ENCODE assay signal across 24 mouse cellular contexts in genomic region chr5:37001002-37001401, GRCm38 (mm10).
"Had no signal": no experiment of that assay in that cellular context is flagged by ENCODE, and none has a peak within 500 bp of the region (broad histone marks: within the 10 kb centered on the region; RNA-seq: fewer than 3 reads in every experiment).

No protein-coding gene starts in this region.

- H3K27ac ChIP-seq: kidney, postnatal 0 days; layer of hippocampus, adult 2 months; liver, embryonic 12.5 days; liver, embryonic 15.5 days; lung, embryonic 15.5 days; midbrain, embryonic 10.5 days; midbrain, embryonic 13.5 days; neural tube, embryonic 12.5 days; neural tube, embryonic 15.5 days; stomach, postnatal 0 days had no signal

- H3K27me3 ChIP-seq: liver, embryonic 15.5 days; lung, embryonic 15.5 days; midbrain, embryonic 13.5 days; neural tube, embryonic 12.5 days; neural tube, embryonic 15.5 days had no signal

- H3K9me3 ChIP-seq: liver, embryonic 12.5 days; liver, embryonic 15.5 days; lung, embryonic 15.5 days; midbrain, embryonic 13.5 days; neural tube, embryonic 12.5 days; neural tube, embryonic 15.5 days had no signal

- H3K4me2 ChIP-seq: liver, embryonic 12.5 days; liver, embryonic 15.5 days; lung, embryonic 15.5 days; midbrain, embryonic 13.5 days; neural tube, embryonic 12.5 days; neural tube, embryonic 15.5 days had no signal

- H3K4me1 ChIP-seq: liver, embryonic 12.5 days; liver, embryonic 15.5 days; lung, embryonic 15.5 days; megakaryocyte, embryonic 14.5 days; midbrain, embryonic 13.5 days; neural tube, embryonic 12.5 days; neural tube, embryonic 15.5 days had no signal

- H3K36me3 ChIP-seq: liver, embryonic 12.5 days; liver, embryonic 15.5 days; lung, embryonic 15.5 days; midbrain, embryonic 10.5 days; midbrain, embryonic 13.5 days; neural tube, embryonic 12.5 days; neural tube, embryonic 15.5 days had no signal

- H3K4me3 ChIP-seq: layer of hippocampus, adult 2 months; liver, embryonic 12.5 days; liver, embryonic 15.5 days; lung, embryonic 15.5 days; megakaryocyte, embryonic 14.5 days; midbrain, embryonic 10.5 days; midbrain, embryonic 13.5 days; neural tube, embryonic 12.5 days; neural tube, embryonic 15.5 days had no signal

- ATAC-seq: liver, embryonic 12.5 days; midbrain, embryonic 13.5 days had no signal

- H3K9ac ChIP-seq: liver, embryonic 12.5 days; liver, embryonic 15.5 days; lung, embryonic 15.5 days; midbrain, embryonic 13.5 days; neural tube, embryonic 12.5 days; neural tube, embryonic 15.5 days had no signal

- DNase-seq: kidney, adult 9 months; kidney, postnatal 25 days; layer of hippocampus, adult 9-11 months; liver; lung, adult 18-20 months; lung, postnatal 10 days; lung, postnatal 36 days; right cerebral cortex, adult 18-20 months; right cerebral cortex, postnatal 14 days; right cerebral cortex, postnatal 4 days; thymus, adult 2 months; thymus, postnatal 14 days; thymus, postnatal 4 days had no signal
